Mouse (Mus musculus): ENCODE results near the gene Fbxo42. TPM values are rescaled to one million over a fixed set of nuclear protein-coding genes. Genes with fewer than 3 reads are reported as not detected.
A peak's percentile ranks its signal among the peaks of the same experiment; 100 is the strongest.

Fbxo42 gene
- polyA plus RNA-seq, 1 experiment from 2014 or later: 10.3 TPM

GRCm38 (mm10) chr4:141178500-141178899, 30.8 kb downstream of the Fbxo42 start:
- Histone ChIP-seq H3K4me1 (replicated peaks) (peaks cover 10% of the 10 kb centered on the region), H3K27ac (no peak overlapping the region), H3K27me3 (no peaks in the 10 kb centered on the region), H3K4me3 (no peak overlapping the region), H3K4me2 (no peak overlapping the region), H3K36me3 (peaks cover 24% of the 10 kb centered on the region), H3K9ac (no peak overlapping the region), H3K9me3 (replicated peaks) (no peaks in the 10 kb centered on the region)
- no peak for ATAC-seq (replicated peaks; ENCODE audit: insufficient number of reproducible peaks, insufficient read depth, low FRiP score, low read depth)
- WGBS: 85% methylated on average over 4 of the region's 4 CpGs

DNA sequence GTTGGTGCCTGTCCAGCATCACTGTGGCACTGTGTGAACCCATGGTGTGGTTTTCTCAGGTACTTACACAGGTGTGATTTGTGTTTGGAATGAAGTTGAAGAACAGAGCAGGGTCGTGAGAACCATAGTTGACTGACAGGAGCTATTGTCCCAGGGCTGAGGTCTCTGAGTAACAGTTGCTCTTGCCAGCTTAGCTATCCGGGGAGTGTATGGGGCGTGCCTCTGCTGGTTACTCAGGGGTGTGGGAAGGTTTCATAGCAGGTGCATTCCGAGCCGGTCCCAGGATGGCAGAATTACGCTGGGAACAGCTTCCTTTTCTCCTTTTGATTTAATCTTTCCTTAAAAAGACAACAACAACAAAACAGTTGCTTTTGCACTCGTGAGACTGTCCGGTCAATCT, 33.1 kb downstream of the Fbxo42 start:
- Histone ChIP-seq H3K4me2 (no peak overlapping the region), H3K4me1 (replicated peaks) (peaks cover 6% of the 10 kb centered on the region), H3K27me3 (no peaks in the 10 kb centered on the region), H3K4me3 (no peak overlapping the region), H3K36me3 (peaks cover 23% of the 10 kb centered on the region), H3K9me3 (replicated peaks) (no peaks in the 10 kb centered on the region), H3K27ac (no peak overlapping the region), H3K9ac (no peak overlapping the region)
- WGBS: 85% methylated on average over 8 of the region's 8 CpGs
- ATAC-seq (replicated peaks; ENCODE audit: insufficient number of reproducible peaks, insufficient read depth, low FRiP score, low read depth): no peak

- no peak for ATAC-seq (replicated peaks; ENCODE audit: insufficient number of reproducible peaks, insufficient read depth, low FRiP score, low read depth)
- H3K36me3 ChIP-seq: peaks cover 23% of the 10 kb centered on the region
- no peaks in the 10 kb centered on the region for H3K27me3 ChIP-seq
- H3K4me1 ChIP-seq (replicated peaks): peaks cover 11% of the 10 kb centered on the region; the same call in 1 of the 2 replicates
- no peak overlapping the region for H3K9ac ChIP-seq
- no peak overlapping the region for H3K4me3 ChIP-seq
- H3K4me2 ChIP-seq: no peak overlapping the region
- WGBS: 91% methylated on average over 6 of the region's 6 CpGs
- H3K27ac ChIP-seq: no peak overlapping the region
- H3K9me3 ChIP-seq (replicated peaks): no peaks in the 10 kb centered on the region
These were observed 34.3 kb downstream of the Fbxo42 start for GRCm38 (mm10) chr4:141181981-141182380.

DNA sequence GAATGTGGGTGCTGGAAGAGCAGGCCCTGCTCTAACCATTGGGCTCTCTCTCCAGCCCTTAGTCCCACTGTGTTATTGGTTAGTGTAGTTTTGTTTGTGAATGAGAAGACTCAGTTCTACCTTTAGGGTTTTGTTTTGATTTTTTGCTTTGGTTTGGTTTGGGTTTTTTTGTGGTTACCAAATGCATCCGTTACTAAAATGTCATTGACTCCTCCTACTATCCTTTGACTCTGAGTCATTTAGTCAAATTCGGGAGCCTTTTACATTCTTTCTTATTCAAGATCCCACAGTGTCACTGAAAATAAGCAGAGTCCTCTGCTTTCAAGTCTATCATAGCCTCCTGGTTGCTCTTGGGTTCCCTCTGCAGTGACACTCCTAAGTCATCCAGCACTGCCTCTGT, 36.2 kb downstream of the Fbxo42 start:
- Histone ChIP-seq H3K4me2 (no peak overlapping the region), H3K9ac (no peak overlapping the region), H3K4me3 (no peak overlapping the region), H3K27me3 (no peaks in the 10 kb centered on the region), H3K27ac (no peak overlapping the region), H3K4me1 (replicated peaks) (peaks cover 12% of the 10 kb centered on the region; the same call in 1 of the 2 replicates), H3K36me3 (peaks cover 16% of the 10 kb centered on the region), H3K9me3 (replicated peaks) (no peaks in the 10 kb centered on the region)
- ATAC-seq (replicated peaks; ENCODE audit: insufficient number of reproducible peaks, insufficient read depth, low FRiP score, low read depth): no peak
- WGBS: 85% methylated on average over 2 of the region's 2 CpGs

DNA sequence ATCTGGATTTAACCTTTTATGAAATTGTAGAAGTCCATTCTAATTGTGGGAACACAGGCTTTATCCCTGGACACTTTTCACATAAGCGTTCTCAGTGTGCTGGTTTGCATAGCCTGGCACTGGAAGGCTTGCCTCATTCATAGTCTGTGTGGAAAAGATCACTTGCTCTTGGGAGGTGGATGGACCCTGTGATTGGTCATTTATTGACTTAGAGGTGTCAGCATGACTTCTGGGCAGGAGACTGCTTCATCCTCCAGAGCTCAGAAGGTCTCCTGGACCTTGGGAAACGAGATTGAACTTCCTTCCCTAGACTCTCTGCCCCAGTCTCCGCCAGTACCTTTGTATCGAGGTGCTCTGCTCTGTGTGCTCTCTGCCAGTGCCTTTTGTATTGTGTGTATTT, 36.7 kb downstream of the Fbxo42 start:
- 87% methylated on average over 4 of the region's 4 CpGs for WGBS
- H3K9me3 ChIP-seq (replicated peaks): no peaks in the 10 kb centered on the region
- H3K27me3 ChIP-seq: no peaks in the 10 kb centered on the region
- H3K4me3 ChIP-seq: no peak overlapping the region
- no peak overlapping the region for H3K4me2 ChIP-seq
- no peak for ATAC-seq (replicated peaks; ENCODE audit: insufficient number of reproducible peaks, insufficient read depth, low FRiP score, low read depth)
- H3K27ac ChIP-seq: no peak overlapping the region
- H3K36me3 ChIP-seq: peaks cover 16% of the 10 kb centered on the region
- peaks cover 12% of the 10 kb centered on the region; the same call in 1 of the 2 replicates for H3K4me1 ChIP-seq (replicated peaks)
- H3K9ac ChIP-seq: no peak overlapping the region

- peaks cover 12% of the 10 kb centered on the region; the same call in 1 of the 2 replicates for H3K4me1 ChIP-seq (replicated peaks)
- no peaks in the 10 kb centered on the region for H3K27me3 ChIP-seq
- ATAC-seq (replicated peaks; ENCODE audit: insufficient number of reproducible peaks, insufficient read depth, low FRiP score, low read depth): no peak
- 0 out of 2 replicates have a peak overlapping the region, but pooled peaks have one; percentile 35 for H3K27ac ChIP-seq
- no peak overlapping the region for H3K4me2 ChIP-seq
- no peak overlapping the region for H3K4me3 ChIP-seq
- no peak overlapping the region for H3K9ac ChIP-seq
- H3K9me3 ChIP-seq (replicated peaks): no peaks in the 10 kb centered on the region
- 57% methylated on average over 9 of the region's 9 CpGs for WGBS
- H3K36me3 ChIP-seq: peaks cover 3% of the 10 kb centered on the region; the same call in 1 of the 2 replicates
These were observed 39.5 kb downstream of the Fbxo42 start for GRCm38 (mm10) chr4:141186923-141187836.

- Histone ChIP-seq H3K9me3 (replicated peaks) (no peaks in the 10 kb centered on the region), H3K36me3 (peaks cover 10% of the 10 kb centered on the region), H3K9ac (no peak overlapping the region), H3K27me3 (no peaks in the 10 kb centered on the region), H3K4me2 (no peak overlapping the region), H3K4me1 (replicated peaks) (peaks cover 8% of the 10 kb centered on the region; the same call in 1 of the 2 replicates), H3K4me3 (no peak overlapping the region), H3K27ac (no peak overlapping the region)
- 85% methylated on average over 7 of the region's 7 CpGs for WGBS
- ATAC-seq (replicated peaks; ENCODE audit: insufficient number of reproducible peaks, insufficient read depth, low FRiP score, low read depth): no peak
These were observed 43.6 kb downstream of the Fbxo42 start for GRCm38 (mm10) chr4:141191294-141191693.

- H3K27me3 ChIP-seq: no peaks in the 10 kb centered on the region
- no peak overlapping the region for H3K4me2 ChIP-seq
- H3K27ac ChIP-seq: no peak overlapping the region
- ATAC-seq (replicated peaks; ENCODE audit: insufficient number of reproducible peaks, insufficient read depth, low FRiP score, low read depth): no peak
- H3K4me3 ChIP-seq: no peak overlapping the region
- H3K4me1 ChIP-seq (replicated peaks): no peaks in the 10 kb centered on the region
- H3K9ac ChIP-seq: no peak overlapping the region
- H3K36me3 ChIP-seq: peaks cover 35% of the 10 kb centered on the region
- 89% methylated on average over 6 of the region's 6 CpGs for WGBS
- H3K9me3 ChIP-seq (replicated peaks): no peaks in the 10 kb centered on the region
These were observed 46.8 kb downstream of the Fbxo42 start for GRCm38 (mm10) chr4:141194553-141194952.

GRCm38 (mm10) chr4:141196981-141197685, 49.4 kb downstream of the Fbxo42 start:
- H3K27me3 ChIP-seq: no peaks in the 10 kb centered on the region
- H3K9ac ChIP-seq: no peak overlapping the region
- no peaks in the 10 kb centered on the region; the same call in none of the 2 replicates for H3K4me1 ChIP-seq (replicated peaks)
- no peak for ATAC-seq (replicated peaks; ENCODE audit: insufficient number of reproducible peaks, insufficient read depth, low FRiP score, low read depth)
- WGBS: 94% methylated on average over 13 of the region's 13 CpGs
- no peak overlapping the region for H3K27ac ChIP-seq
- no peaks in the 10 kb centered on the region for H3K9me3 ChIP-seq (replicated peaks)
- H3K36me3 ChIP-seq: peaks cover 55% of the 10 kb centered on the region
- no peak overlapping the region for H3K4me3 ChIP-seq
- no peak overlapping the region for H3K4me2 ChIP-seq

GRCm38 (mm10) chr4:141197686-141198035, 49.9 kb downstream of the Fbxo42 start:
- no peak overlapping the region for H3K27ac ChIP-seq
- no peak overlapping the region for H3K4me3 ChIP-seq
- ATAC-seq (replicated peaks; ENCODE audit: insufficient number of reproducible peaks, insufficient read depth, low FRiP score, low read depth): no peak
- no peaks in the 10 kb centered on the region for H3K27me3 ChIP-seq
- no peaks in the 10 kb centered on the region for H3K9me3 ChIP-seq (replicated peaks)
- 92% methylated on average over 13 of the region's 13 CpGs for WGBS
- H3K4me1 ChIP-seq (replicated peaks): no peaks in the 10 kb centered on the region; the same call in none of the 2 replicates
- H3K4me2 ChIP-seq: no peak overlapping the region
- H3K36me3 ChIP-seq: peaks cover 55% of the 10 kb centered on the region
- no peak overlapping the region for H3K9ac ChIP-seq

GRCm38 (mm10) chr4:141200906-141201305, 53.2 kb downstream of the Fbxo42 start:
- no peak overlapping the region for H3K9ac ChIP-seq
- no peaks in the 10 kb centered on the region for H3K27me3 ChIP-seq
- WGBS: 62% methylated on average over 11 of the region's 11 CpGs
- H3K27ac ChIP-seq: peak overlapping the region; percentile 60
- no peak overlapping the region for H3K4me3 ChIP-seq
- peaks cover 3% of the 10 kb centered on the region for H3K4me1 ChIP-seq (replicated peaks)
- H3K4me2 ChIP-seq: no peak overlapping the region
- no peak for ATAC-seq (replicated peaks; ENCODE audit: insufficient number of reproducible peaks, insufficient read depth, low FRiP score, low read depth)
- no peaks in the 10 kb centered on the region for H3K9me3 ChIP-seq (replicated peaks)
- H3K36me3 ChIP-seq: peaks cover 48% of the 10 kb centered on the region

All from heart, embryonic 15.5 days (tissue).